21 mouse cellular contexts compared by ENCODE assay signal in genomic region chr11:62263599-62263998, GRCm38 (mm10). TPM values are rescaled to one million over a fixed set of nuclear protein-coding genes. Genes with fewer than 3 reads are reported as not detected.
DNase-seq lines count a peak whose midpoint lies in the region; ATAC-seq and TF ChIP-seq lines count a peak whose summit lies in the region.
"Had no signal": no experiment of that assay in that cellular context is flagged by ENCODE, and none has a peak within 500 bp of the region (broad histone marks: within the 10 kb centered on the region; RNA-seq: fewer than 3 reads in every experiment).

No protein-coding gene starts in this region.

- no peaks in the 10 kb centered on the region for H3K36me3 ChIP-seq in hindbrain, embryonic 15.5 days
- H3K36me3 ChIP-seq in hindbrain, embryonic 10.5 days: no peaks in the 10 kb centered on the region
- H3K36me3 ChIP-seq in lung, embryonic 14.5 days (ENCODE audit: insufficient read depth): no peaks in the 10 kb centered on the region
- no peaks in the 10 kb centered on the region for H3K36me3 ChIP-seq in neural tube, embryonic 13.5 days
- no peaks in the 10 kb centered on the region for H3K36me3 ChIP-seq in myocyte (ENCODE audit: control insufficient read depth, insufficient read depth)
- H3K36me3 ChIP-seq: liver, embryonic 15.5 days; neural tube, embryonic 15.5 days had no signal

- no peak overlapping the region for H3K9ac ChIP-seq in hindbrain, embryonic 15.5 days
- H3K9ac ChIP-seq in lung, embryonic 14.5 days: no peak overlapping the region
- no peak overlapping the region for H3K9ac ChIP-seq in neural tube, embryonic 13.5 days
- H3K9ac ChIP-seq: embryonic facial prominence, embryonic 12.5 days; limb, embryonic 15.5 days; liver, embryonic 15.5 days; neural tube, embryonic 15.5 days had no signal

- no peak overlapping the region for H3K4me2 ChIP-seq in hindbrain, embryonic 15.5 days
- H3K4me2 ChIP-seq in lung, embryonic 14.5 days: no peak overlapping the region
- H3K4me2 ChIP-seq in neural tube, embryonic 13.5 days: no peak overlapping the region
- H3K4me2 ChIP-seq in myocyte (ENCODE audit: low read depth): no peak overlapping the region
- H3K4me2 ChIP-seq: embryonic facial prominence, embryonic 12.5 days; heart, embryonic 11.5 days; limb, embryonic 15.5 days; liver, embryonic 15.5 days; neural tube, embryonic 15.5 days had no signal

- no peak overlapping the region for H3ac ChIP-seq in myocyte (ENCODE audit: control insufficient read depth, insufficient read length)

- no peak for TF ChIP-seq CTCF in lung, embryonic 14.5 days (IDR thresholded peaks at IDR 0.05; ENCODE audit: low read depth)

- TF ChIP-seq POLR2A in myocyte (IDR thresholded peaks at IDR 0.05; ENCODE audit: insufficient read length, low read depth): no peak

- H3K27me3 ChIP-seq in hindbrain, embryonic 15.5 days: no peaks in the 10 kb centered on the region
- peaks cover 3% of the 10 kb centered on the region; the same call in 1 of the 2 replicates for H3K27me3 ChIP-seq in hindbrain, embryonic 10.5 days (ENCODE audit: insufficient read depth, poor library complexity, severe bottlenecking)
- no peaks in the 10 kb centered on the region for H3K27me3 ChIP-seq in lung, embryonic 14.5 days (ENCODE audit: insufficient read depth, low read length)
- H3K27me3 ChIP-seq in neural tube, embryonic 13.5 days: no peaks in the 10 kb centered on the region; the same call in 1 of the 2 replicates
- no peaks in the 10 kb centered on the region for H3K27me3 ChIP-seq in myocyte (ENCODE audit: control insufficient read depth, insufficient read depth, insufficient read length)
- H3K27me3 ChIP-seq: embryonic facial prominence, embryonic 12.5 days; limb, embryonic 15.5 days; megakaryocyte, embryonic 14.5 days; neural tube, embryonic 15.5 days had no signal

- H3K27ac ChIP-seq in hindbrain, embryonic 15.5 days (replicated peaks): no peak overlapping the region
- no peak overlapping the region for H3K27ac ChIP-seq in hindbrain, embryonic 10.5 days
- H3K27ac ChIP-seq in lung, embryonic 14.5 days (ENCODE audit: low read depth): no peak overlapping the region
- H3K27ac ChIP-seq in neural tube, embryonic 13.5 days (replicated peaks): peak overlapping the region; percentile 24; the same call in 1 of the 2 replicates
- H3K27ac ChIP-seq: embryonic facial prominence, embryonic 12.5 days; limb, embryonic 15.5 days; liver, embryonic 15.5 days; neural tube, embryonic 15.5 days had no signal

- peaks cover 5% of the 10 kb centered on the region for H3K79me2 ChIP-seq in myocyte (ENCODE audit: control insufficient read depth, insufficient read depth)

- 54% methylated on average over 7 of the region's 7 CpGs for WGBS in hindbrain, embryonic 15.5 days
- 84% methylated on average over 7 of the region's 7 CpGs for WGBS in hindbrain, embryonic 10.5 days
- 46% methylated on average over 7 of the region's 7 CpGs for whole genome bisulfite sequencing in lung, embryonic 14.5 days
- 60% methylated on average over 7 of the region's 7 CpGs for WGBS in neural tube, embryonic 13.5 days

- DNase-seq in hindbrain, embryonic 10.5 days (ENCODE audit: low spot score): no peak
- DNase-seq in lung, embryonic 14.5 days: peak; percentile 50
- no peak for DNase-seq in lung, postnatal 14 days
- no peak for DNase-seq in neural tube, embryonic 10.5 days (ENCODE audit: extremely low spot score, low spot score)
- DNase-seq: cerebellum, adult 9-11 months; heart, postnatal 10 days; kidney, postnatal 36 days; layer of hippocampus, adult 9-11 months; right cerebral cortex, postnatal 14 days; thymus, postnatal 36 days had no signal

- H3K4me3 ChIP-seq in hindbrain, embryonic 15.5 days: no peak overlapping the region
- H3K4me3 ChIP-seq in hindbrain, embryonic 10.5 days: no peak overlapping the region
- no peak overlapping the region for H3K4me3 ChIP-seq in lung, embryonic 14.5 days (ENCODE audit: low read depth, low read length)
- H3K4me3 ChIP-seq in neural tube, embryonic 13.5 days: no peak overlapping the region
- no peak overlapping the region for H3K4me3 ChIP-seq in myocyte
- H3K4me3 ChIP-seq: embryonic facial prominence, embryonic 12.5 days; erythroblast, embryonic 14.5 days; limb, embryonic 15.5 days; liver, embryonic 15.5 days; megakaryocyte, embryonic 14.5 days; neural tube, embryonic 15.5 days had no signal

- peaks cover 21% of the 10 kb centered on the region for H3K4me1 ChIP-seq in hindbrain, embryonic 15.5 days (replicated peaks)
- peaks cover 76% of the 10 kb centered on the region for H3K4me1 ChIP-seq in hindbrain, embryonic 10.5 days (replicated peaks)
- H3K4me1 ChIP-seq in lung, embryonic 14.5 days (ENCODE audit: insufficient read depth): no peaks in the 10 kb centered on the region
- H3K4me1 ChIP-seq in neural tube, embryonic 13.5 days (replicated peaks): peaks cover 31% of the 10 kb centered on the region
- H3K4me1 ChIP-seq: limb, embryonic 15.5 days; liver, embryonic 15.5 days had no signal

- ATAC-seq in hindbrain, embryonic 15.5 days (ENCODE audit: low FRiP score, low read depth): 0 out of 2 replicates have a peak, but pooled peaks have one; percentile 45
- peak; percentile 31 for ATAC-seq in lung, embryonic 14.5 days (ENCODE audit: insufficient read depth)
- no peak for ATAC-seq in neural tube, embryonic 13.5 days (ENCODE audit: low read depth)
- ATAC-seq: forebrain, embryonic 16.5 days had no signal

- no peaks in the 10 kb centered on the region for H3K9me3 ChIP-seq in hindbrain, embryonic 15.5 days
- no peaks in the 10 kb centered on the region for H3K9me3 ChIP-seq in hindbrain, embryonic 10.5 days
- H3K9me3 ChIP-seq in lung, embryonic 14.5 days (ENCODE audit: low read depth, low read length): no peaks in the 10 kb centered on the region
- H3K9me3 ChIP-seq in neural tube, embryonic 13.5 days: no peaks in the 10 kb centered on the region
- H3K9me3 ChIP-seq: embryonic facial prominence, embryonic 12.5 days; limb, embryonic 15.5 days; liver, embryonic 15.5 days; megakaryocyte, embryonic 14.5 days; neural tube, embryonic 15.5 days had no signal

TF ChIP-seq in myocyte, 11 proteins besides CTCF, POLR2A, EP300 and RAD21:
- TF ChIP-seq SRF (IDR thresholded peaks at IDR 0.05; ENCODE audit: control insufficient read depth, insufficient read length, low read depth) (no peak), POLR2AphosphoS2 (IDR thresholded peaks at IDR 0.05; ENCODE audit: insufficient read length, low read depth) (no peak), MYOD1 (IDR thresholded peaks at IDR 0.05; ENCODE audit: control insufficient read depth in 1 of 3, insufficient read length in 2 of 3, low read depth in 2 of 3) (peak; percentile 2 to 85 (median 82)), REST (IDR thresholded peaks at IDR 0.05; ENCODE audit: insufficient read depth, insufficient read length) (no peak), CEBPB (IDR thresholded peaks at IDR 0.05; ENCODE audit: insufficient read depth, poor library complexity, severe bottlenecking) (no peak), E2F4 (IDR thresholded peaks at IDR 0.05; ENCODE audit: insufficient read depth) (no peak), TCF12 (IDR thresholded peaks at IDR 0.05; ENCODE audit: insufficient read depth, poor library complexity, severe bottlenecking) (no peak), USF1 (IDR thresholded peaks at IDR 0.05; ENCODE audit: low read depth) (no peak), TCF3 (IDR thresholded peaks at IDR 0.05; ENCODE audit: insufficient read length, low read depth) (no peak), MAX (IDR thresholded peaks at IDR 0.05; ENCODE audit: low read depth) (no peak), MYOG (IDR thresholded peaks at IDR 0.05; ENCODE audit: control insufficient read depth in 1 of 3, insufficient read depth in 1 of 3, insufficient read length in 2 of 3, low read depth in 2 of 3) (peak; percentile 10 to 77 (median 46))
TF ChIP-seq in myocyte: peak in this region for 2.

RNA-seq across cellular contexts. Expression of gene Adora2b, which starts 14.8 kb away (rescaled TPM):
- polyA plus RNA-seq in hindbrain, embryonic 15.5 days (2015; fragmentation: Nextera tagmentation; extraction: Ambion mirVana): 4.9 and 5.9 TPM in 2 replicates
- 4.1 and 6.4 TPM in 2 replicates for polyA plus RNA-seq in hindbrain, embryonic 10.5 days (2016; fragmentation: Nextera tagmentation; extraction: Ambion mirVana)
- polyA plus RNA-seq in lung, embryonic 14.5 days (2014; fragmentation: Nextera tagmentation; extraction: Ambion mirVana): 2.0 and 2.9 TPM in 2 replicates
- polyA plus RNA-seq in neural tube, embryonic 13.5 days (2015; fragmentation: Nextera tagmentation; extraction: Ambion mirVana): 5.9 and 6.0 TPM in 2 replicates
- polyA plus RNA-seq in myocyte (2012; fragmentation: generic; extraction: Trizol): 6.6 TPM

RNA-seq across cellular contexts. Expression of gene Zswim7, which starts 17.6 kb away (rescaled TPM):
- 14.1 and 15.3 TPM in 2 replicates for polyA plus RNA-seq in hindbrain, embryonic 15.5 days (2015; fragmentation: Nextera tagmentation; extraction: Ambion mirVana)
- polyA plus RNA-seq in hindbrain, embryonic 10.5 days (2016; fragmentation: Nextera tagmentation; extraction: Ambion mirVana): 16.4 and 21.4 TPM in 2 replicates
- 16.4 and 21.1 TPM in 2 replicates for polyA plus RNA-seq in lung, embryonic 14.5 days (2014; fragmentation: Nextera tagmentation; extraction: Ambion mirVana)
- 18.0 and 19.3 TPM in 2 replicates for polyA plus RNA-seq in neural tube, embryonic 13.5 days (2015; fragmentation: Nextera tagmentation; extraction: Ambion mirVana)
- 39.4 TPM for polyA plus RNA-seq in myocyte (2012; fragmentation: generic; extraction: Trizol)

RNA-seq across cellular contexts. Expression of gene Ttc19, which starts 17.7 kb away (rescaled TPM):
- 42.2 and 48.2 TPM in 2 replicates for polyA plus RNA-seq in hindbrain, embryonic 15.5 days (2015; fragmentation: Nextera tagmentation; extraction: Ambion mirVana)
- 16.2 and 20.5 TPM in 2 replicates for polyA plus RNA-seq in hindbrain, embryonic 10.5 days (2016; fragmentation: Nextera tagmentation; extraction: Ambion mirVana)
- 15.0 and 17.0 TPM in 2 replicates for polyA plus RNA-seq in lung, embryonic 14.5 days (2014; fragmentation: Nextera tagmentation; extraction: Ambion mirVana)
- 41.1 and 42.7 TPM in 2 replicates for polyA plus RNA-seq in neural tube, embryonic 13.5 days (2015; fragmentation: Nextera tagmentation; extraction: Ambion mirVana)
- 9.4 TPM for polyA plus RNA-seq in myocyte (2012; fragmentation: generic; extraction: Trizol)
